Mouse (Mus musculus): ENCODE results near the gene Srp72.

- TF ChIP-seq CTCF (conservative IDR thresholded peaks at IDR 0.05; ENCODE audit: insufficient read depth, insufficient read length, low read depth, low read length), result no peak
- no peak for TF ChIP-seq POLR2A (IDR thresholded peaks at IDR 0.05; ENCODE audit: low read depth, low read length)
These were observed 29.8 kb downstream of the Srp72 start, which contains the start of gene Arl9 for GRCm38 (mm10) chr5:77004051-77004821.

Measured in kidney, adult 2 months (tissue).